ENCODE assay signal across 11 mouse cellular contexts in the genomic region with DNA sequence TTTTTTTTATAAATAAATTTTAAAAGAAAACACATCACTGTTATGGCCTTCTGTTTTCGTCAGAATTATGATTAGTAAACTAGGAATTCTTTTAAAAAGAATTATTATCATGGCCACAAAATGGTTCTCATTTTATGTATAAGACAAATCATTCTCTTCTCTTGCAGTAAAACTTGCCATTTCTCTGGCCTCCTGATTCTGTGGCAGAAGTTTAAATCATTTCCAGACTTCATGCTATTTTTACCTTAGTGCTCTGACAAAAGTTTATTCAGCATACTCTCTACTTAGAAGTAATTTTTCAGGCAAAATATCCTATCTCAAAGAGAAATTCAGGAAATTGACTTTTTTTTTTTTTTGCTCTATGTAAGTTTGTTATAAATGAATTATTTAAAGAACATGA.
"Had no signal": no experiment of that assay in that cellular context is flagged by ENCODE, and none has a peak within 500 bp of the region (broad histone marks: within the 10 kb centered on the region; RNA-seq: fewer than 3 reads in every experiment).

No protein-coding gene starts in this region.

- H3K27me3 ChIP-seq: kidney, embryonic 15.5 days; midbrain, embryonic 12.5 days; neural tube, embryonic 13.5 days had no signal

- DNase-seq: kidney, postnatal 25 days; lung, adult 18-20 months; right cerebral cortex, postnatal 14 days; thymus, adult 18-20 months; thymus, postnatal 14 days had no signal

- H3K27ac ChIP-seq: kidney, embryonic 15.5 days; left cerebral cortex, adult 2 months; liver, embryonic 14.5 days; midbrain, embryonic 12.5 days; neural tube, embryonic 13.5 days had no signal

- H3K36me3 ChIP-seq: kidney, embryonic 15.5 days; midbrain, embryonic 12.5 days; neural tube, embryonic 13.5 days had no signal

- ATAC-seq: midbrain, embryonic 16.5 days had no signal

- H3K4me2 ChIP-seq: kidney, embryonic 15.5 days; midbrain, embryonic 12.5 days; neural tube, embryonic 13.5 days had no signal

- H3K4me1 ChIP-seq: kidney, embryonic 15.5 days; midbrain, embryonic 12.5 days; neural tube, embryonic 13.5 days had no signal

- H3K9ac ChIP-seq: kidney, embryonic 15.5 days; liver, embryonic 14.5 days; midbrain, embryonic 12.5 days; neural tube, embryonic 13.5 days had no signal

- H3K9me3 ChIP-seq: kidney, embryonic 15.5 days; midbrain, embryonic 12.5 days; neural tube, embryonic 13.5 days had no signal

- H3K4me3 ChIP-seq: kidney, embryonic 15.5 days; left cerebral cortex, adult 2 months; midbrain, embryonic 12.5 days; neural tube, embryonic 13.5 days had no signal
